Mouse (Mus musculus): ENCODE measurements around the gene Arhgap17. TPM values are rescaled to one million over a fixed set of nuclear protein-coding genes. Genes with fewer than 3 reads are reported as not detected.
A peak's percentile ranks its signal among the peaks of the same experiment; 100 is the strongest.

The Arhgap17 gene
- total RNA-seq, 2 experiments from 2014 or later: 16.9 to 20.9 TPM

GRCm38 (mm10) chr7:123349813-123350212 lies 19.9 kb downstream of the Arhgap17 start:
- no peak for DNase-seq (ENCODE audit: low spot score in 2 of 2)
- intact Hi-C loops (cut with DNase I): no loop called here

- intact Hi-C loops (cut with DNase I): no loop called here
- no peak for DNase-seq (ENCODE audit: low spot score in 2 of 2)
These were observed 23.0 kb downstream of the Arhgap17 start for GRCm38 (mm10) chr7:123346631-123347290.

DNA sequence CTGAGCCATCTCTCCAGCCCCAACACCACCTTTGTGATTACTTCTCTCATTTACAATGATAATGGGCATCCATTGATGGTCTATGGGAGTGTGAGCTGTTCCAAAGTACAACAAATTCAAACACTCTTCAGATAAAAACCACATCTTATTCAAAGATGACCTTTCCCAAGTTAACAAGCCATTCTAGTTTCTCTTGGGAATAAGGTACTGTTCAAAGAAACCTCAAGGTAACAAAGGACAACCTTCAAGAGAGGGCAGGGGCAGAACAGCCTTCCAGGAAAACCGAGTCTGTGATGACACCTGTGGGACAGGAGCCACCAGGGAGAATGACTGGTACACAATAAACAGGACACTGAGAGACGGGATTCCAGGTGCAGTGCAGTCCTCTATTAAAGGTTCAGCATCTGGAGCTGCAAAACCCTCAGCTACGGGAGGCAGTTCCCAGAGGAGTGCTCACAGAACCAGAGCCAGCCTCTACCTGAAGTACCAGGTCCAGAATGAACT lies 24.6 kb downstream of the Arhgap17 start:
- no peak for DNase-seq (ENCODE audit: low spot score in 2 of 2)
- intact Hi-C loops (cut with DNase I): no loop called here

DNA sequence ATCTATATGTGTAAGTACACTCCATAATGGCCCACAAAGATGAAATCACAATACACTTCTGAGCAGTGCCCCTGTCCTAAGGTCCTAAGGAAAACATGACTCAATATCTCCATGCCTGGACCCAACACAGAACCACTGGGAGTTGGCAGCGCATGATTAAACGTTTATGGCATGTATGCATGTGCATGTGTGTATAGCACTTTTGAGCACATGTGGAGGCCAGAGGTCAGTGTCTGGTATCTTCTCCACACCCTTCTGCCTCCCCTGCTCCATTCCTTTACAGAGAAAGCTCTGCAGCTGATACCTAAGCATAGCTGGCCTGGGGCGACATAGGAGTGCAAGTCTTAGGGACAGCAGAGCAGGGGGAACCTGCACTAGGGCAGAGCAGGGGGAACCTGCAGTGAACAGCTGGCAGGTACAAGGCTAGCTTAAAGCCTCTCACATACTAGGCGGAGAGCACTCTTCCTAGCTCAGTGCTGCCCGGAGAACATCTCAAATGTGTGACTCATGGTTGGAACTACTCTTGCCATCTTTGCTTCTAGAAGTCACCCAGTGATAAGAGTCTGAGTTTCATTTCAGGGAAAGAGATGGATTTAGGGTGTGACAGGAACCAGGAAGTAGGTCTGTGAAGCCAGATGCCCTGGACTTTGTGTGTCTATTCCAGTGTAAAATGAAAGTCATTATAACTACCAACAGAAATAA lies 25.5 kb downstream of the Arhgap17 start:
- no peak for DNase-seq (ENCODE audit: low spot score in 2 of 2)
- intact Hi-C loops (cut with DNase I): no loop called here

- no peak for DNase-seq (ENCODE audit: low spot score in 2 of 2)
- intact Hi-C loops (cut with DNase I): no loop called here
These were observed 27.8 kb downstream of the Arhgap17 start for GRCm38 (mm10) chr7:123341896-123342295.

DNA sequence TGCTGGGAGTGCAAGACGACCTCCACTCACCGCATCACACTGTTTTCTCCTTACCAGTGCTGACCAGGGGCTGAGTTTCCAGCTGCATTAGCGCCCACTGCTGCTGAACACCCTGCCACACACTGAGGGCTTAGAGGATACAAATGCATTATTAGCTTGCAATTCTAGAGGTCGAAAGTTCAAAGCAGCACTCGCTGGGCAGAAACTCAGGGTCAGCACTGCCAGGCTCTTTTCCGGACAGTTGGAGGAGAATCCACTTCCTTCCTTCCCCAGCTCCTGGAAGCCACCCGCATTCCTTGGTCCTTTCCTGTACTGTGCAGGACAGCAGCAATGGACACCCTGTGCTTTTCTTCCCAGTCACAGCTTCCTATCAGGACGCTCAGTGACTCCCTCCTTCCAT lies 31.4 kb downstream of the Arhgap17 start:
- intact Hi-C loops (cut with DNase I): no loop called here
- no peak for DNase-seq (ENCODE audit: low spot score in 2 of 2)

DNA sequence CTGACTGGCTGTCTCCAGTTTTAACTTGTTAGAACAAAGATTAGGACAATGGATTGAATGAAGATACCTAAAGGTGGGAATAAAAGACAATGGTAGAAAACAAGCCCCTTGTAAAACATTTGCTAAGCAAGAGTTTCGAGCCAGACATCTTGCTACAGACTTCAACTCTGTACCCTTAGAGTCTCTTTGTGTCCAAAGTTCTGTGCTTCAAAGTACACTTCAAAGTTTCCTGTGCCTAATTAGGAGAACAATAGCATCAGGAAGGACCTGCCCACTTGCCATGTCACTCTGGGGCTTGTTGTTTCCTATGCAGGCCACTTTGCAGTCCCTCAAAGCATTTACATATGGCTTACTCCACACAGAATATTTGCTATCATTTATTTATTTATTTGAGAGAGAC lies 33.4 kb downstream of the Arhgap17 start:
- DNase-seq (ENCODE audit: low spot score in 2 of 2): no peak
- intact Hi-C loops (cut with DNase I): no loop called here

DNA sequence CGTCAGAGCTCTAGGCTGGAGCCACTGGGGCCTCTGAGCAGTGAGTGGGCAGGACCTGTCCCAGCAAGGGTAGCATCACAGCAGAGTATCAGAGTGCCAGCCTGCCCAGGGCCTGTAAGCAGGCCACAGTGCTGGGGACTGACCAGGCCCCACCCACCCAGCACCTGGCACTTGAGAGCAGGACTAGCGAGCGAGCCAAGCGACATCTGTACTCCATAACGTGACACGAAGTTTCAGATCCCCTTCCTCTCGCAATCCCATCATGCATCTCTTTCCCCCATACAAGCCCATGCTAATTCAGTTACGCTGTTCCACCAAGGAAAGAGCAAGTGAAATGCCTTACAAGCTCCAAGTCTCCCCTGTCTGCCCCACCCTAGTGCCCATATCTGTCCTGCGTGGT lies 39.2 kb downstream of the Arhgap17 start:
- DNase-seq (ENCODE audit: low spot score in 2 of 2): no peak
- intact Hi-C loops (cut with DNase I): no loop called here

GRCm38 (mm10) chr7:123327909-123328308 lies 41.8 kb downstream of the Arhgap17 start:
- intact Hi-C loops (cut with DNase I): loop anchor here (5.0 kb wide), 1 partner anchor 39 kb away; the partner anchor contains the start of genes Arhgap17 and Lcmt1
- DNase-seq (ENCODE audit: low spot score in 2 of 2): no peak

- intact Hi-C loops (cut with DNase I): loop anchor here (5.0 kb wide), 1 partner anchor 40 kb away; the partner anchor contains the start of genes Arhgap17 and Lcmt1
- no peak for DNase-seq (ENCODE audit: low spot score in 2 of 2)
These were observed 42.8 kb downstream of the Arhgap17 start for GRCm38 (mm10) chr7:123326901-123327300.

DNA sequence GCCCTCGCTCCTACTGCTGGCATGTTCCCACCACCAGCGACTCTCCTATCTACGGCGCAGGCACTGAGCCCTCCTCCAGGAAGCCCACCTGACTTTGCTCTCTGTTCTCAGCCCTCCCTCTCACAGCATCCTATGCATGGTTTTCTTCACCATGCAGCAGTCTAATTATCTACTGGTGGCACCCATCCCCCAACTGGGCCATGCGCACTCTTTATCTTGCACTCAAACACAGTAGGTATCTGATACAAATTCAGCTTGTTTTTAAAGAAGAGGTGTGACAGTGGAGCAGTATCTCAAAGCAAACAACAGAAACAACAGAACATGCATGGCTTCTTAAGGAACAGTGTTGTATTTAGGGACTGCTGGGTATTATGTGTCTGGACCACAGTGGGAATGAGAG lies 43.7 kb downstream of the Arhgap17 start:
- DNase-seq (ENCODE audit: low spot score in 2 of 2): no peak
- intact Hi-C loops (cut with DNase I): loop anchor here (5.0 kb wide), 1 partner anchor 41 kb away; the partner anchor contains the start of genes Arhgap17 and Lcmt1

DNA sequence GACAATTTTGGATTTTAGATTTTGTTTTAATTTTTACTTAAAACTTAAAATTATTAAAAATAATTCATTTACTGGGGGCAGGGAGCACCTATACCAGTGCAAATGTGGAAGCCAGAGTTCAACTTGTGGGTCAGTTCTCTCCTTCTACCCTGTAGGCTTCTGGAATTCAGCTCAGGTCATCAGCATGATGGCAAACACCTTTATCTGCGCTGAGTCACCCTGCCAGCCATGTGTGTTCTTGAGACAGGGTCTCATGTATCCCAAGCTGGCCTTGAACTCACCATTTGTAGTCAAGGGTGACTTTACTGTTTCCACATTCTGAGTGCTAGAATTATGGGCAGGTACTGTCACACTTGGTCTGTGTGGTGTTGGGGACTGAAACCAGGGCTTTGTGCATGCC lies 45.6 kb downstream of the Arhgap17 start:
- intact Hi-C loops (cut with DNase I): no loop called here
- DNase-seq (ENCODE audit: low spot score in 2 of 2): no peak

DNA sequence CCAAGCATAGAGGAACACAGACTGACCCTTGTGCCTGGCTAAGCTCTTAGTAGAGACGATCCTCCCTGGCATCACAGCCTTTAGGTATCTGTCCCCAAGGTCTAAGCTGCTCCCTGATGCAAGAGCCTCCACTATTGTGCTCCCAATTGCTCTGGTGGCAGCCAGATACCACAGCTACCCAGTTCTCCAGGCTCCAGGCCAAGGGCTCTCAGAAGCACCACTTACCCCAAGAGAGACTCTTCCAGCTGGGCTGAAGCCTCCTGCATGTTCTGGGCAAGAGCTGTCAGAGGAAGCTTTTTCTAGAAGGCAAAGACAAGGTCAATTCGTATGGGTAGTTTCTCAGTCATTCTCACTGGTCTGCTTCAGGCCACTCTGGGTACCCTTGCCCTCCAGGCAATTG lies 46.3 kb downstream of the Arhgap17 start:
- intact Hi-C loops (cut with DNase I): no loop called here
- no peak for DNase-seq (ENCODE audit: low spot score in 2 of 2)

GRCm38 (mm10) chr7:123322452-123323121 lies 47.1 kb downstream of the Arhgap17 start:
- no peak for DNase-seq (ENCODE audit: low spot score in 2 of 2)
- intact Hi-C loops (cut with DNase I): no loop called here

GRCm38 (mm10) chr7:123312738-123313137 lies 57.0 kb downstream of the Arhgap17 start:
- intact Hi-C loops (cut with DNase I): no loop called here

GRCm38 (mm10) chr7:123311836-123312235 lies 57.9 kb downstream of the Arhgap17 start:
- intact Hi-C loops (cut with DNase I): no loop called here
- DNase-seq (ENCODE audit: low spot score in 2 of 2): peak in 1 of 2 experiments; percentile 41

More at GRCm38 (mm10) chr7:123312738-123313137, 57.0 kb downstream of the Arhgap17 start:
- no peak for DNase-seq (ENCODE audit: low spot score in 2 of 2)

DNA sequence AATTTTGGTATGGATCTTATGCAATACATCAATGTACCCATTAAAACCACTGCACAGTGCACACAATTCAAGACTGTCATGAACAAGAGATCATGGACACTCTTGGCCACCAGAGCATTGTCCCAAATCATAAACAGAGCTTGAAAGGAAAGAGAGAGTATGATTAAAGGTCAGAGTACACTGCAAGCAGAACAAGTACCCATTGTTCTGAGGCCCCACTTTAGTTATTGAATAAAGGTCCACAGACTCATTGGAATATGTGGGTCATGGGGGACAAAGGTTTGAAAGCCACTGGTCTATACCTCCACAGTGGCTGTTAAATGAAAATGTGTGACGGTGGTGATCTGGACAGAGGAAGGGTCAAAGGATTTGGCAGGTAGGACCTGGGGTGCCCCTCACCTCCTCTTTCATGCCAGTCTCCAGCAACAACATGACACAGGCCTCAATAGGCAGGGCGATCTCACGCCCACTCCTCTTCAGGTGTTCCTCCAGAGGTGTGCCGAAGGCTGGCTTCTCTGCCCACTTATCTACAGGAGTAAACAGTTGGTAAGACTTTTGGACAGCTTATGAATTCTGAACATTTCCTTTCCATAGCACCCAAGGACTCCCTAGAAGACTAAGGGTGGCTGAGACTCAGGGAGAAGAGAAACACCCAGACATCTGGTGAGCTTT lies 61.7 kb downstream of the Arhgap17 start:
- no peak for DNase-seq (ENCODE audit: low spot score in 2 of 2)
- intact Hi-C loops (cut with DNase I): no loop called here

- intact Hi-C loops (cut with DNase I): no loop called here
- DNase-seq (ENCODE audit: low spot score in 2 of 2): no peak
These were observed 62.5 kb downstream of the Arhgap17 start for GRCm38 (mm10) chr7:123307236-123307635.

DNA sequence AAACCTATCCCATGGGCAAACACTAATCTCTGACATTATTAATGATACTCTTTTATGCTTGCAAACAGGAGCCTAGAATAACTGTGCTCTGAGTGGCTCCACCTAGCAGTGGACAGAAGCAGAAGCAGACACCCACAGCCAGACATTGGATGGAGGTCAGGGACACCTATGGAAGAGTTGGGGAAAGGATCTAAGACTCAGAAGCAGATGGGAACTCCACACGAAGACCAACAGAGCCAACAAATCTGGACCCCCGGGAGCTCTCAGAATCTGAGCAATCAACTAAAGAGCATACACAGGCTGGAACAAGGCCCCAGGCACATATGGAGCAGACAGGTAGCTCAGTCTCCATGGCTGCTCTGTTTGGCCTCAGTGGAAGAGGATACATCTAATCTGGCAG lies 64.3 kb downstream of the Arhgap17 start:
- no peak for DNase-seq (ENCODE audit: low spot score in 2 of 2)
- intact Hi-C loops (cut with DNase I): no loop called here

- intact Hi-C loops (cut with DNase I): no loop called here
- DNase-seq (ENCODE audit: low spot score in 2 of 2): no peak
These were observed 69.5 kb downstream of the Arhgap17 start for GRCm38 (mm10) chr7:123300258-123300657.

All from left cerebral cortex, postnatal 14 days (tissue).